Mouse (Mus musculus): Measurements from ENCODE around the gene Fam43a. TPM values are rescaled to one million over a fixed set of nuclear protein-coding genes. Genes with fewer than 3 reads are reported as not detected.

Gene Fam43a
- 40.6 and 46.0 TPM in 2 replicates for total RNA-seq (2014; rRNA removed; ENCODE audit: low replicate concordance)
- 16.2 and 17.1 TPM in 2 replicates for polyA plus RNA-seq (2015; fragmentation: Nextera tagmentation; extraction: Ambion mirVana)

- peak within 1 kb of the TSS; percentile 84 for H3K4me2 ChIP-seq (ENCODE audit: low read depth, low read length)
- no peaks in the 10 kb centered on the region for H3K9me3 ChIP-seq (replicated peaks; ENCODE audit: control insufficient read depth, low read length)
- peak within 1 kb of the TSS; percentile 94 for H3K4me3 ChIP-seq (ENCODE audit: low read depth, low read length)
- peak within 1 kb of the TSS; percentile 92 for H3K27ac ChIP-seq (ENCODE audit: low read depth)
- peaks cover 15% of the 10 kb centered on the region for H3K4me1 ChIP-seq (ENCODE audit: control insufficient read depth, insufficient read depth)
- peak within 1 kb of the TSS; percentile 87 for H3K9ac ChIP-seq (replicated peaks; ENCODE audit: low read depth, low read length)
- 0 out of 2 replicates have a peak, but pooled peaks have one; percentile 10 for TF ChIP-seq EP300 (IDR thresholded peaks at IDR 0.05; ENCODE audit: low read depth)
- TF ChIP-seq CTCF (IDR thresholded peaks at IDR 0.05; ENCODE audit: low read depth) = peak; percentile 47
- WGBS = under 1% methylated on average over 49 of the region's 63 CpGs
- DNase-seq (ENCODE audit: low spot score) (peak; percentile 96), ATAC-seq (ENCODE audit: insufficient read depth, low read depth) (peak; percentile 91)
- no peaks in the 10 kb centered on the region for H3K36me3 ChIP-seq (replicated peaks; ENCODE audit: control insufficient read depth, insufficient read depth, low read length)
- no peaks in the 10 kb centered on the region for H3K27me3 ChIP-seq (ENCODE audit: control insufficient read depth, insufficient read depth, low read length)
These were observed at the start of gene Fam43a for GRCm38 (mm10) chr16:30599491-30600268. Gene Fam43a, plus strand, starts transcription at chr16:30599723.

GRCm38 (mm10) chr16:30549966-30550747 lies 49.4 kb upstream of the Fam43a start:
- DNase-seq (ENCODE audit: low spot score) (peak; percentile 58), ATAC-seq (ENCODE audit: insufficient read depth, low read depth) (peak; percentile 84)
- Histone ChIP-seq H3K4me3 (ENCODE audit: low read depth, low read length) (peak overlapping the region; percentile 81), H3K9me3 (replicated peaks; ENCODE audit: control insufficient read depth, low read length) (peaks cover 4% of the 10 kb centered on the region), H3K27me3 (ENCODE audit: control insufficient read depth, insufficient read depth, low read length) (no peaks in the 10 kb centered on the region), H3K4me1 (ENCODE audit: control insufficient read depth, insufficient read depth) (peaks cover 11% of the 10 kb centered on the region; the same call in 1 of the 2 replicates), H3K4me2 (ENCODE audit: low read depth, low read length) (peak overlapping the region; percentile 66), H3K27ac (ENCODE audit: low read depth) (peak overlapping the region; percentile 75), H3K36me3 (replicated peaks; ENCODE audit: control insufficient read depth, insufficient read depth, low read length) (peaks cover 12% of the 10 kb centered on the region), H3K9ac (replicated peaks; ENCODE audit: low read depth, low read length) (peak overlapping the region; percentile 85)
- under 1% methylated on average over 63 of the region's 63 CpGs for WGBS
- peak; percentile 81 for TF ChIP-seq CTCF (IDR thresholded peaks at IDR 0.05; ENCODE audit: low read depth)
- TF ChIP-seq EP300 (IDR thresholded peaks at IDR 0.05; ENCODE audit: low read depth) = no peak

- no peak for TF ChIP-seq EP300 (IDR thresholded peaks at IDR 0.05; ENCODE audit: low read depth)
- TF ChIP-seq CTCF (IDR thresholded peaks at IDR 0.05; ENCODE audit: low read depth) = no peak
- WGBS = 9% methylated on average over 14 of the region's 14 CpGs
These were observed 48.8 kb upstream of the Fam43a start, which contains the start of gene Tmem44 for GRCm38 (mm10) chr16:30550748-30551192. Gene Tmem44, minus strand, starts transcription at chr16:30550842.

GRCm38 (mm10) chr16:30552621-30553338 lies 46.7 kb upstream of the Fam43a start:
- Histone ChIP-seq H3K27me3 (ENCODE audit: control insufficient read depth, insufficient read depth, low read length) (no peaks in the 10 kb centered on the region), H3K9ac (replicated peaks; ENCODE audit: low read depth, low read length) (peak overlapping the region; percentile 38; the same call in 1 of the 2 replicates), H3K4me1 (ENCODE audit: control insufficient read depth, insufficient read depth) (peaks cover 11% of the 10 kb centered on the region; the same call in 1 of the 2 replicates), H3K4me3 (ENCODE audit: low read depth, low read length) (no peak overlapping the region), H3K27ac (ENCODE audit: low read depth) (peak overlapping the region; percentile 92), H3K36me3 (replicated peaks; ENCODE audit: control insufficient read depth, insufficient read depth, low read length) (no peaks in the 10 kb centered on the region), H3K4me2 (ENCODE audit: low read depth, low read length) (peak overlapping the region; percentile 32; the same call in 1 of the 2 replicates), H3K9me3 (replicated peaks; ENCODE audit: control insufficient read depth, low read length) (peaks cover 11% of the 10 kb centered on the region)
- TF ChIP-seq CTCF (IDR thresholded peaks at IDR 0.05; ENCODE audit: low read depth) (peak; percentile 9; the same call in 1 of the 2 replicates), EP300 (IDR thresholded peaks at IDR 0.05; ENCODE audit: low read depth) (peak; percentile 57; the same call in 1 of the 2 replicates)
- DNase-seq (ENCODE audit: low spot score) (peak; percentile 91), ATAC-seq (ENCODE audit: insufficient read depth, low read depth) (peak; percentile 77)
- WGBS = 15% methylated on average over 11 of the region's 11 CpGs

More at GRCm38 (mm10) chr16:30550748-30551192, 48.8 kb upstream of the Fam43a start, which contains the start of gene Tmem44:
- Histone ChIP-seq H3K27ac (ENCODE audit: low read depth) (peak within 1 kb of the TSS; percentile 75), H3K36me3 (replicated peaks; ENCODE audit: control insufficient read depth, insufficient read depth, low read length) (peaks cover 7% of the 10 kb centered on the region), H3K4me3 (ENCODE audit: low read depth, low read length) (peak within 1 kb of the TSS; percentile 81), H3K27me3 (ENCODE audit: control insufficient read depth, insufficient read depth, low read length) (no peaks in the 10 kb centered on the region), H3K9me3 (replicated peaks; ENCODE audit: control insufficient read depth, low read length) (peaks cover 11% of the 10 kb centered on the region), H3K4me2 (ENCODE audit: low read depth, low read length) (peak within 1 kb of the TSS; percentile 66), H3K9ac (replicated peaks; ENCODE audit: low read depth, low read length) (peak within 1 kb of the TSS; percentile 85), H3K4me1 (ENCODE audit: control insufficient read depth, insufficient read depth) (peaks cover 11% of the 10 kb centered on the region; the same call in 1 of the 2 replicates)
- DNase-seq (ENCODE audit: low spot score) = no peak
- peak; percentile 12; the same call in 1 of the 2 replicates for ATAC-seq (ENCODE audit: insufficient read depth, low read depth)
